Mouse (Mus musculus) hindbrain, embryonic 13.5 days (tissue): Measurements from ENCODE around the gene Trpc4ap. TPM values are rescaled to one million over a fixed set of nuclear protein-coding genes. Genes with fewer than 3 reads are reported as not detected.
"Not testable (repeated sequence)": the region's sequence is repeated elsewhere in the genome, so short reads cannot be mapped to it uniquely, and the experiment has no call there.

ENCODE experiments used
- ATAC-seq: fragments of 200-750 bp; cut with Nextera tagmentation; 2 replicates; pipeline ENCODE4 v1.8.0; 2017; ENCODE audit warnings: moderate TSS enrichment; ENCODE audit not compliant: low FRiP score
- H3K27ac ChIP-seq: fragments of 300-500 bp; sonication (generic); 2 replicates; pipeline ENCODE4 v1.5.1; 2015; ENCODE audit warnings: inconsistent platforms, mild to moderate bottlenecking, moderate library complexity
- H3K27me3 ChIP-seq: fragments of 300-500 bp; sonication (generic); 2 replicates; pipeline ENCODE4 v1.6.1; 2015; ENCODE audit warnings: mild to moderate bottlenecking, inconsistent platforms
- H3K36me3 ChIP-seq: fragments of 300-500 bp; sonication (generic); 2 replicates; pipeline ENCODE4 v1.6.1; 2015; ENCODE audit warnings: mild to moderate bottlenecking, inconsistent platforms
- H3K4me1 ChIP-seq: fragments of 300-500 bp; sonication (generic); replicated peaks from 2 replicates; pipeline ENCODE4 v1.6.1; 2015; ENCODE audit warnings: inconsistent platforms
- H3K4me2 ChIP-seq: fragments of 300-500 bp; sonication (generic); 2 replicates; pipeline ENCODE4 v1.6.1; 2015; ENCODE audit warnings: inconsistent platforms, mild to moderate bottlenecking, moderate library complexity
- H3K4me3 ChIP-seq: fragments of 300-500 bp; sonication (generic); 2 replicates; pipeline ENCODE4 v1.5.1; 2015; ENCODE audit warnings: mild to moderate bottlenecking, inconsistent platforms
- H3K9ac ChIP-seq: fragments of 300-500 bp; sonication (generic); 2 replicates; pipeline ENCODE4 v1.6.1; 2015; ENCODE audit warnings: mild to moderate bottlenecking, inconsistent platforms
- H3K9me3 ChIP-seq: fragments of 300-500 bp; sonication (generic); 2 replicates; pipeline ENCODE4 v1.6.1; 2016; ENCODE audit warnings: inconsistent platforms
- WGBS: fragments of 180-500 bp; shearing (Covaris S2); methylation state at CpG from one replicate; pipeline ENCODE4 v1.1.7; 2015; 5-methylcytosine and 5-hydroxymethylcytosine counted together
- polyA plus RNA-seq: library from polyadenylated mRNA; unstranded; fragments of >200 nt; fragmentation: Nextera tagmentation; extraction: Ambion mirVana; gene quantifications from 2 replicates; pipeline ENCODE4 v1.2.1, GENCODE M21; 2015

The Trpc4ap gene
- polyA plus RNA-seq, 1 experiment from 2014 or later, result 170 TPM

- no peak for ATAC-seq
- H3K27ac ChIP-seq, result no peak overlapping the region
- no peaks in the 10 kb centered on the region for H3K9me3 ChIP-seq
- WGBS, result 23% methylated on average over 11 of the region's 11 CpGs
- H3K9ac ChIP-seq, result no peak overlapping the region
- peaks cover 5% of the 10 kb centered on the region; the same call in 1 of the 2 replicates for H3K4me1 ChIP-seq
- no peak overlapping the region for H3K4me3 ChIP-seq
- peaks cover 24% of the 10 kb centered on the region for H3K27me3 ChIP-seq
- no peaks in the 10 kb centered on the region for H3K36me3 ChIP-seq
- no peak overlapping the region for H3K4me2 ChIP-seq
Measured at GRCm38 (mm10) chr2:155622606-155623005, 69.6 kb downstream of the Trpc4ap start.

- Histone ChIP-seq H3K27me3 (peaks cover 14% of the 10 kb centered on the region; the same call in 1 of the 2 replicates), H3K9ac (no peak overlapping the region), H3K9me3 (no peaks in the 10 kb centered on the region), H3K4me2 (no peak overlapping the region), H3K27ac (no peak overlapping the region), H3K4me1 (no peaks in the 10 kb centered on the region), H3K36me3 (no peaks in the 10 kb centered on the region), H3K4me3 (no peak overlapping the region)
- ATAC-seq, result 0 out of 2 replicates have a peak, but pooled peaks have one; percentile 63
- WGBS, result 29% methylated on average over 8 of the region's 8 CpGs
Measured at GRCm38 (mm10) chr2:155619817-155620216, 72.4 kb downstream of the Trpc4ap start.

GRCm38 (mm10) chr2:155616971-155617370 lies 75.2 kb downstream of the Trpc4ap start:
- no peak overlapping the region for H3K4me2 ChIP-seq
- 60% methylated on average over 6 of the region's 6 CpGs for WGBS
- 0 out of 2 replicates have a peak, but pooled peaks cover 17% of the 10 kb centered on the region for H3K27me3 ChIP-seq
- H3K4me3 ChIP-seq, result no peak overlapping the region
- no peaks in the 10 kb centered on the region for H3K9me3 ChIP-seq
- no peak overlapping the region for H3K9ac ChIP-seq
- H3K36me3 ChIP-seq, result no peaks in the 10 kb centered on the region
- peaks cover 8% of the 10 kb centered on the region for H3K4me1 ChIP-seq
- no peak overlapping the region for H3K27ac ChIP-seq
- no peak for ATAC-seq

GRCm38 (mm10) chr2:155613953-155614352 lies 78.2 kb downstream of the Trpc4ap start:
- Histone ChIP-seq H3K9ac (no peak overlapping the region), H3K4me1 (peaks cover 8% of the 10 kb centered on the region), H3K27ac (no peak overlapping the region), H3K9me3 (no peaks in the 10 kb centered on the region), H3K27me3 (0 out of 2 replicates have a peak, but pooled peaks cover 17% of the 10 kb centered on the region), H3K4me2 (peak overlapping the region; percentile 53), H3K36me3 (no peaks in the 10 kb centered on the region), H3K4me3 (0 out of 2 replicates have a peak overlapping the region, but pooled peaks have one; percentile 27)
- no peak for ATAC-seq
- WGBS, result 70% methylated on average over 8 of the region's 8 CpGs

GRCm38 (mm10) chr2:155613326-155613755 lies 78.8 kb downstream of the Trpc4ap start:
- peak; percentile 84 for ATAC-seq
- H3K9ac ChIP-seq, result 0 out of 2 replicates have a peak overlapping the region, but pooled peaks have one; percentile 29
- 5% methylated on average over 20 of the region's 20 CpGs for WGBS

GRCm38 (mm10) chr2:155611834-155612550 lies 80.2 kb downstream of the Trpc4ap start:
- no peak for ATAC-seq

More at GRCm38 (mm10) chr2:155613326-155613755, 78.8 kb downstream of the Trpc4ap start:
- Histone ChIP-seq H3K9me3 (no peaks in the 10 kb centered on the region), H3K27ac (no peak overlapping the region), H3K27me3 (0 out of 2 replicates have a peak, but pooled peaks cover 17% of the 10 kb centered on the region), H3K4me1 (peaks cover 8% of the 10 kb centered on the region), H3K36me3 (no peaks in the 10 kb centered on the region), H3K4me2 (peak overlapping the region; percentile 53), H3K4me3 (peak overlapping the region; percentile 27)

GRCm38 (mm10) chr2:155610978-155611377 lies 81.2 kb downstream of the Trpc4ap start, which contains the start of gene Myh7b:
TSS of gene Myh7b (plus strand) at chr2:155611212.
- H3K9me3 ChIP-seq, result no peaks in the 10 kb centered on the region
- 41% methylated on average over 4 of the region's 4 CpGs for WGBS
- no peak within 1 kb of the TSS for H3K27ac ChIP-seq
- H3K4me3 ChIP-seq, result no peak within 1 kb of the TSS
- H3K36me3 ChIP-seq, result no peaks in the 10 kb centered on the region
- no peak within 1 kb of the TSS for H3K9ac ChIP-seq
- no peak within 1 kb of the TSS for H3K4me2 ChIP-seq
- H3K4me1 ChIP-seq, result peaks cover 8% of the 10 kb centered on the region
- ATAC-seq, result no peak
- H3K27me3 ChIP-seq, result 0 out of 2 replicates have a peak, but pooled peaks cover 14% of the 10 kb centered on the region

More at GRCm38 (mm10) chr2:155611834-155612550, 80.2 kb downstream of the Trpc4ap start:
- Histone ChIP-seq H3K9ac (no peak overlapping the region), H3K4me2 (no peak overlapping the region), H3K4me3 (no peak overlapping the region), H3K27me3 (0 out of 2 replicates have a peak, but pooled peaks cover 14% of the 10 kb centered on the region), H3K9me3 (no peaks in the 10 kb centered on the region), H3K36me3 (no peaks in the 10 kb centered on the region), H3K27ac (no peak overlapping the region), H3K4me1 (peaks cover 8% of the 10 kb centered on the region)
- 90% methylated on average over 9 of the region's 9 CpGs for WGBS

GRCm38 (mm10) chr2:155606360-155606759 lies 85.8 kb downstream of the Trpc4ap start:
- Histone ChIP-seq H3K27ac (no peak overlapping the region), H3K36me3 (no peaks in the 10 kb centered on the region)

GRCm38 (mm10) chr2:155605236-155605589 lies 87.0 kb downstream of the Trpc4ap start:
- not testable (repeated sequence) for H3K27ac ChIP-seq, ATAC-seq, H3K4me2 ChIP-seq, H3K9ac ChIP-seq, H3K9me3 ChIP-seq, H3K36me3 ChIP-seq, H3K27me3 ChIP-seq, H3K4me1 ChIP-seq, H3K4me3 ChIP-seq
- WGBS, result 88% methylated on average over 4 of the region's 4 CpGs

More at GRCm38 (mm10) chr2:155606360-155606759, 85.8 kb downstream of the Trpc4ap start:
- 76% methylated on average over 4 of the region's 4 CpGs for WGBS
- no peak overlapping the region for H3K4me2 ChIP-seq
- H3K4me3 ChIP-seq, result no peak overlapping the region
- no peaks in the 10 kb centered on the region for H3K9me3 ChIP-seq
- H3K4me1 ChIP-seq, result no peaks in the 10 kb centered on the region
- H3K9ac ChIP-seq, result no peak overlapping the region
- ATAC-seq, result no peak
- no peaks in the 10 kb centered on the region for H3K27me3 ChIP-seq

- ATAC-seq, result no peak
- H3K4me3 ChIP-seq, result no peak overlapping the region
- no peak overlapping the region for H3K9ac ChIP-seq
- no peaks in the 10 kb centered on the region for H3K4me1 ChIP-seq
- no peaks in the 10 kb centered on the region for H3K36me3 ChIP-seq
- H3K9me3 ChIP-seq, result no peaks in the 10 kb centered on the region
- no peaks in the 10 kb centered on the region for H3K27me3 ChIP-seq
- no peak overlapping the region for H3K27ac ChIP-seq
- 69% methylated on average over 10 of the region's 10 CpGs for WGBS
- H3K4me2 ChIP-seq, result no peak overlapping the region
Measured at GRCm38 (mm10) chr2:155604560-155605235, 87.5 kb downstream of the Trpc4ap start.

- H3K4me3 ChIP-seq, result no peak overlapping the region
- no peaks in the 10 kb centered on the region for H3K27me3 ChIP-seq
- no peaks in the 10 kb centered on the region for H3K4me1 ChIP-seq
- H3K9ac ChIP-seq, result no peak overlapping the region
- no peaks in the 10 kb centered on the region for H3K36me3 ChIP-seq
- H3K27ac ChIP-seq, result no peak overlapping the region
- 58% methylated on average over 3 of the region's 3 CpGs for WGBS
- no peaks in the 10 kb centered on the region for H3K9me3 ChIP-seq
- ATAC-seq, result no peak
- H3K4me2 ChIP-seq, result no peak overlapping the region
Measured at GRCm38 (mm10) chr2:155603707-155604106, 88.5 kb downstream of the Trpc4ap start.

- no peak for ATAC-seq
- H3K27me3 ChIP-seq, result peaks cover 12% of the 10 kb centered on the region; the same call in 1 of the 2 replicates
- 83% methylated on average over 6 of the region's 6 CpGs for WGBS
- H3K9me3 ChIP-seq, result no peaks in the 10 kb centered on the region
- H3K4me3 ChIP-seq, result no peak overlapping the region
- no peaks in the 10 kb centered on the region for H3K36me3 ChIP-seq
- no peak overlapping the region for H3K4me2 ChIP-seq
- H3K27ac ChIP-seq, result no peak overlapping the region
- H3K9ac ChIP-seq, result no peak overlapping the region
- H3K4me1 ChIP-seq, result peaks cover 17% of the 10 kb centered on the region
Measured at GRCm38 (mm10) chr2:155595516-155595915, 96.7 kb downstream of the Trpc4ap start.
